Mouse (Mus musculus) left cerebral cortex, adult 18-20 months (tissue): ENCODE results near the gene Kcnk12. TPM values are rescaled to one million over a fixed set of nuclear protein-coding genes. Genes with fewer than 3 reads are reported as not detected.
A peak's percentile ranks its signal among the peaks of the same experiment; 100 is the strongest.

Experiments used
- DNase-seq, 2 experiments: peaks; one replicate each; pipeline ENCODE4 v3.0.0; 2021 to 2022; ENCODE audit warnings: low spot score in 2 of 2, mixed read lengths in 1 of 2
- total RNA-seq, 2 experiments: library from RNA; stranded (reverse); gene quantifications; 2 replicates each; pipeline ENCODE4 v1.2.3; 2021

Kcnk12 gene
- total RNA-seq, 2 experiments from 2014 or later, result 30.1 to 33.8 TPM

- DNase-seq, result no peak
Measured at GRCm38 (mm10) chr17:87788216-87788615, 9.6 kb downstream of the Kcnk12 start.

GRCm38 (mm10) chr17:87787711-87788110, 10.1 kb downstream of the Kcnk12 start:
- no peak for DNase-seq

DNA sequence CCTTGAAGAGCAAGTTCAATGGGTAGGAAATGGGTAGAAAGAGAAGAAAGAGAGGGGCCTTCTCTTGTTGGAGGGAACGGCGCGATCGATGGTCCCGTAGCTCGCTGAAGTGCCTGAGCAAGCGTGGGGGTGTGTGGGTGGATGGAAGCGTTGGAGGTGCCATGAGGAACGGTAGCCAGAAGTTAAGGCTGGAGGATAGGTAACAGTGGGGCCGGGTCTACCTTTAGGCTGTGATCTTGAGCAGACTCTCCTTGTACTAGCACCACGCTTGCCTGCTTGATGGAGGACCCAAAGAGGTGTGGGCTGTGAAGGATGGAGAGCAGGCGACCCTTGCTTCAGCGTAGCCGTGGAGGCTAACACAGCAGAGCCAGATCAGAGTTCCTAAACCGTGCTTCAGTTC, 12.1 kb downstream of the Kcnk12 start:
- no peak for DNase-seq

GRCm38 (mm10) chr17:87784911-87785310, 12.9 kb downstream of the Kcnk12 start:
- no peak for DNase-seq

GRCm38 (mm10) chr17:87784141-87784831, 13.5 kb downstream of the Kcnk12 start:
- peak; percentile 73 to 85 for DNase-seq

DNA sequence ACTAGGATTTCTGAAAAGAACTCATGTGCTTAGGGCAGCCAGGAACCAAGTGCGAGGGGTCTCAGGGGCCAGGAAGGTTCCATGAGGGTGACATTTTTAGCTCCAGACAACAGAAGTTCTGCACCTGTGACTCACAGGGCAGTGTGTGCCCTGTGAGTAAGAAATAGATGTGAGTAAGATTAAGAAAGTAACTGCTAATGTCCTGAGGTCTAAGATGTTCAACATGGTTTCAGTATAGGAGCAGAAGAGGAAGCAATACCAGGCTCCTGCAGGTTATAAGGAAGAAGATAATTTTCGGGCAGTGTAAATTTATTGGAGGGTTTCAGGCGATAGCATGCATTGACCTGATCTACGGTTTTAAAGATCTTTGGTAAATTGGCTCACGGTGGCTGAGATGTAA, 16.6 kb downstream of the Kcnk12 start:
- no peak for DNase-seq

GRCm38 (mm10) chr17:87780164-87780563, 17.6 kb downstream of the Kcnk12 start:
- no peak for DNase-seq

- no peak for DNase-seq
Measured at GRCm38 (mm10) chr17:87774982-87775381, 22.8 kb downstream of the Kcnk12 start.

- no peak for DNase-seq
Measured at GRCm38 (mm10) chr17:87773175-87773574, 24.6 kb downstream of the Kcnk12 start.

GRCm38 (mm10) chr17:87770766-87771165, 27.0 kb downstream of the Kcnk12 start:
- DNase-seq, result no peak

- no peak for DNase-seq
Measured at GRCm38 (mm10) chr17:87766888-87767287, 30.9 kb downstream of the Kcnk12 start.

GRCm38 (mm10) chr17:87765031-87765430, 32.8 kb downstream of the Kcnk12 start:
- DNase-seq, result no peak

DNA sequence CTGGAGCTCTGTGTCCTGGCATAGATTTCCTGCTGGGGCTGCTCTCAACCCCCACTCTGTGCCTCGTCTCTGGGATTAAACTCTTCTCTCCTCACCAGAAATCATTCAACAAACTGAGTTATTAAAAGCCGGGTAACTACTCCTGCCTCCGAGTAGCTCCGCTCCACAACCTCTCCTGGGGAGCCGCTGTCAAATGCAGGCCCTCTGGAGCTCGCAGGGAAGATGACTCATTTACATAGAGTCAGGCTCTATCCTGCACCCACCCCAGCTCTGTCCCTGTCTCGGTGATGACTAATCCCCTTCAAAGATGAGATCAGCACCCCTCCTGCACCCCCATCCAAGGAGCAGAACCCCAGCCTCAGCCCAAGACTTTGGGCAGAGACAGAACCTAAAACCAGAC, 34.6 kb downstream of the Kcnk12 start:
- peak; percentile 39 for DNase-seq

DNA sequence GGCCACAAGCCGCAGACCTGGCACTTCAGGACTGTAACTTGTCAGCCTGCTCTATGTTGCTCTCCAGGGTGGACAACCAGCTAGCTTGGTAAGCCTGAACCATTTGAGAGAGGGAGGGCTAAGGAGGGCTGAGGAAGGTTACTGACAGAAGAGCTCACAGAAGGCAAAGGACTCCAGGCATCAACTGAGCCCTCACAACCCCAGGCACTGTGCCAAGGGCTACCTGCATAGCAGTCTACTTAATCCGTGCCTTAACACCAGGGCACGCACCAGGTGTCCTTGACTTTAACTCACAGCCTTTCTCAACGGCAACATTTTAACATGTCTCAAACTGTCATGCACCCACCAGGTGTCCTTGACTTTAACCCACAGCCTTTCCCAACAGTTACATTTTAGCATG, 37.5 kb downstream of the Kcnk12 start:
- no peak for DNase-seq

DNA sequence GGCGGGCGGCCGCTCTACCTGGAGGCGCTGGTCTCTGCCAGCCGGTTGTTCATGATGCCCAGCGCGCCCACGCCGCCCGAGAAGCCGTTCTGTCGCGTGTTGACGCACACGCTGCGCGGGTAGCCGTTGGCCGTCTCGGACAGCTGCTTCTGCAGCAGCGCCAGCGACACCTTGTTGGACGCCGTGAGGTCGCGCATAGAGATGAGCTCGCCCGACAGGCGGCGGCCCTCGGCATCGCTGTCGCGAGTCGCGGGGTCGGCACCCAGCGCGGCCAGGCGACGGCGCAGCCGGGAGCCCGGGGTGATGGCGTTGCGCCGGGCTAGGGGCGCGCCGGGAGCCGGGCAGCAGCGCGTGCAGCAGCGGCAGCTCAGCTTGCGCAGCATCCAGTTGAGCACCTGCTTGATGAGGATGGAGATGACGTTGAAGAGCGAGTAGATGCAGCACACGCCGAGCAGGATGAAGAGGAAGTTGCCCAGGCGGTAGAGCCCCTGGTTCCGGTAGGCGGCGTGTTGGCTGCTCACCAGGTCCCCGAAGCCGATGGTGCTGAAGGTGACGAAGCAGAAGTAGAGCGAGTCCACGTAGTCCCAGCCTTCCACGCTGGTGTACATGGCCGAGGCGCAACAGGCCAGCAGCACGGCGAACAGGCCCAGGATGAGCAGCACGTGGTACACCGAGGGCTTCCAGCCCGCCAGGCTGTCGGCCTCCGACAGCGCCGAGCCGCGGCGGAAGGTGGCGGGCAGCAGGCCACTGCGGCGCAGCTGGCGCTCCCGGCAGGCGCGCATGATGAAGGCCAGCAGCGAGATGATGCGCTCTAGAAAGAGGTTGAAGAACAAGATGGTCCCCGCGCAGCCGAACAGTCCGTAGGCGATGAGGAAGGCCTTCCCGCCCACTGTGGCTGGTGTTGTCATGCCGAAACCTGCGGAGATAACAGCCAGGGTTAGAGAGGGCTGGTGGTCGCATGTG, 51.6 kb downstream of the Kcnk12 start:
- DNase-seq, result peak; percentile 68 to 77

GRCm38 (mm10) chr17:87744985-87745925, 52.5 kb downstream of the Kcnk12 start:
- DNase-seq, result peak; percentile 71 to 80

GRCm38 (mm10) chr17:87739835-87740234, 58.0 kb downstream of the Kcnk12 start:
- DNase-seq, result no peak

DNA sequence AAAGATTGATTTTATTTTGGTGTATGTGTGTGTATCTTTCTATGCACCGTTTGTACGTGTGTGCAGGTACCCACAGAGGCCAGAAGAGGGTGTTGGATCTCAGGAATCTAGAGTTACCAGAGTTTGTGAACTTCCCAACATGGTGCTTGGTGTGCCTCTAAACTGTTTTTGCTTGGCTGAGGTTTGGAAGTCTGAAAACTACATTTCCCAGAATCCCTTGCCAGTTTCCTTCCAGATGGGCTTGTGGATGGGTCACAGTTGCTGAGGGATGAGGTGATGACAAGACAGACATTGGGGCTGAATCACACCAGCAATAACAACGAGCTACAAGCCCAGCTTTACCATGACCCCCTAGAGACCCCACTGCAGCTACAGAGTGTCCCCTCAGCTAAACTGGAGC, 60.6 kb downstream of the Kcnk12 start:
- no peak for DNase-seq

GRCm38 (mm10) chr17:87734471-87734870, 63.3 kb downstream of the Kcnk12 start:
- DNase-seq, result no peak

DNA sequence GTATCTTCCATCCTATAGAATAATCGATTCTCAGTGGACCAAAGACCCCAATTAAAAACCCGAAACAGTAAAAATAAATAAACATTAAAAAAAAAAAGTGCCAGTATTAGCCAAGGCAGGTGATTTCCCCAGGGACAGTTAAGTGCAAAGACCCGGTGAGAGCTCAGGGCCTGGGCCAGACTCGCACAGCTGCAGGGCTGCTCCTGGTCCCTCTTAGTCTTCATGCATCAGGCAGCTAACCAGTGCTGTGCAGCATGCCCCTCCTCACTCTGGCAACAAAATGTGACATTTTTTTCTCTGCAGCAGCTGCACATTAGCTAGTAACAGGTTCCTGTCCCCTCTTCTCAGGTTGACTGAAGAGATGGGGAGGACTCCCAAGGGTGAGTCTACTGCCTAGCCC, 65.8 kb downstream of the Kcnk12 start:
- no peak for DNase-seq
